Mouse (Mus musculus): ENCODE data around the gene Smad3. TPM values are rescaled to one million over a fixed set of nuclear protein-coding genes. Genes with fewer than 3 reads are reported as not detected.

The Smad3 gene
- polyA plus RNA-seq, 1 experiment from 2014 or later, result 15.2 TPM

- ATAC-seq (ENCODE audit: insufficient read depth, low FRiP score, low TSS enrichment) (no peak), DNase-seq (ENCODE audit: low spot score) (no peak)
- WGBS, result 78% methylated on average over 9 of the region's 9 CpGs
- no peak overlapping the region for H3K27ac ChIP-seq (ENCODE audit: low read depth, low read length)
- no peaks in the 10 kb centered on the region for H3K27me3 ChIP-seq (ENCODE audit: control insufficient read depth, insufficient read depth, low read length)
- no peaks in the 10 kb centered on the region for H3K36me3 ChIP-seq (ENCODE audit: control insufficient read depth, insufficient read depth, low read length)
- peaks cover 9% of the 10 kb centered on the region; the same call in 1 of the 2 replicates for H3K4me1 ChIP-seq (ENCODE audit: control insufficient read depth, insufficient read depth, low read length)
- H3K9ac ChIP-seq (ENCODE audit: low read length), result no peak overlapping the region
- no peaks in the 10 kb centered on the region for H3K9me3 ChIP-seq (ENCODE audit: control insufficient read depth, low read length)
- H3K4me3 ChIP-seq (ENCODE audit: low read depth, low read length), result no peak overlapping the region
- no peak overlapping the region for H3K4me2 ChIP-seq (ENCODE audit: low read depth)
These were observed 20.3 kb downstream of the Smad3 start for GRCm38 (mm10) chr9:63737426-63737931.

- peaks cover 6% of the 10 kb centered on the region; the same call in 1 of the 2 replicates for H3K4me1 ChIP-seq (ENCODE audit: control insufficient read depth, insufficient read depth, low read length)
- H3K4me3 ChIP-seq (ENCODE audit: low read depth, low read length), result no peak overlapping the region
- no peak overlapping the region for H3K9ac ChIP-seq (ENCODE audit: low read length)
- DNase-seq (ENCODE audit: low spot score) (no peak), ATAC-seq (ENCODE audit: insufficient read depth, low FRiP score, low TSS enrichment) (no peak)
- no peaks in the 10 kb centered on the region for H3K9me3 ChIP-seq (ENCODE audit: control insufficient read depth, low read length)
- 91% methylated on average over 8 of the region's 8 CpGs for WGBS
- no peak overlapping the region for H3K27ac ChIP-seq (ENCODE audit: low read depth, low read length)
- no peaks in the 10 kb centered on the region for H3K27me3 ChIP-seq (ENCODE audit: control insufficient read depth, insufficient read depth, low read length)
- H3K36me3 ChIP-seq (ENCODE audit: control insufficient read depth, insufficient read depth, low read length), result no peaks in the 10 kb centered on the region
- no peak overlapping the region for H3K4me2 ChIP-seq (ENCODE audit: low read depth)
These were observed 23.5 kb downstream of the Smad3 start for GRCm38 (mm10) chr9:63734261-63734660.

GRCm38 (mm10) chr9:63732700-63733099, 25.1 kb downstream of the Smad3 start:
- no peaks in the 10 kb centered on the region for H3K36me3 ChIP-seq (ENCODE audit: control insufficient read depth, insufficient read depth, low read length)
- ATAC-seq (ENCODE audit: insufficient read depth, low FRiP score, low TSS enrichment), result no peak
- H3K27ac ChIP-seq (ENCODE audit: low read depth, low read length), result no peak overlapping the region
- H3K9ac ChIP-seq (ENCODE audit: low read length), result no peak overlapping the region
- H3K4me1 ChIP-seq (ENCODE audit: control insufficient read depth, insufficient read depth, low read length), result peaks cover 3% of the 10 kb centered on the region; the same call in 1 of the 2 replicates
- WGBS, result 93% methylated on average over 7 of the region's 7 CpGs
- no peaks in the 10 kb centered on the region for H3K27me3 ChIP-seq (ENCODE audit: control insufficient read depth, insufficient read depth, low read length)
- H3K9me3 ChIP-seq (ENCODE audit: control insufficient read depth, low read length), result no peaks in the 10 kb centered on the region
- H3K4me3 ChIP-seq (ENCODE audit: low read depth, low read length), result no peak overlapping the region
- no peak for DNase-seq (ENCODE audit: low spot score)
- H3K4me2 ChIP-seq (ENCODE audit: low read depth), result no peak overlapping the region

DNA sequence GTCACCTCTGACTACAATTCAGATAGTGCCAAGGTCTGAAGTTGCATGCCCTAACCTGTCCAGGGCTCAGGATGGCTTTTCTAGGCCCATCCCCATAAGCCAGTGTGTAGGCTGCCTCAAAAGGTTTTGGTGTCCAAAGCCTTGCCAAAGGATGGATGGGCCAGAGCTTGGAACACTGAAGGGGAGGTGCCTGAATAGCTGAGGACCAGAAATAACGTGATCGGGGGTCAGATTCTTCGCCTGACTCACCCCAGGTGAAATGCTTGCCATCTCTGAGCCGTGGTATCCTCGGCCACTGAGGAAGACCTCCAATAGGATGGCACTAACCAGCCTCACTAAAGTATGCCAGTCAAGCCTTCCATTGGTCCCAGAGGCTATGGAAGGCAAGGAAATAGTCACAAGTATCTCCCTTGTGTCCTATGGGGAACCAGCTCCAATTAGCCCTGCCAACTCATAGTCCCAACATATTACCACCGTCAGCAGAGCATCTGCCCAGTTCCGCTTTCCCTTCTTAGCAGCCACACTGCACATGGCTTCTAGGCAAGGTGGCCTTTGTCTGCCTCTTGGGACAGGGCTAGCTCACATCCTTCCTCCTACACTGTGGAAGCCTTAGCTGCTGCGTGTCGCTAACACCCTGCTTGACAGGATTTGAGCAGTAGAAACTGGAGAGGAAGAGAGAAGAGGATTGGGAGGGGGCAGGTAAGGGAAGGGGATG, 26.5 kb downstream of the Smad3 start:
- ATAC-seq (ENCODE audit: insufficient read depth, low FRiP score, low TSS enrichment), result no peak
- 83% methylated on average over 9 of the region's 9 CpGs for WGBS
- Histone ChIP-seq H3K27me3 (ENCODE audit: control insufficient read depth, insufficient read depth, low read length) (no peaks in the 10 kb centered on the region), H3K4me1 (ENCODE audit: control insufficient read depth, insufficient read depth, low read length) (peaks cover 3% of the 10 kb centered on the region; the same call in 1 of the 2 replicates), H3K4me3 (ENCODE audit: low read depth, low read length) (no peak overlapping the region), H3K27ac (ENCODE audit: low read depth, low read length) (no peak overlapping the region), H3K9ac (ENCODE audit: low read length) (no peak overlapping the region), H3K9me3 (ENCODE audit: control insufficient read depth, low read length) (no peaks in the 10 kb centered on the region), H3K36me3 (ENCODE audit: control insufficient read depth, insufficient read depth, low read length) (no peaks in the 10 kb centered on the region), H3K4me2 (ENCODE audit: low read depth) (no peak overlapping the region)
- no peak for DNase-seq (ENCODE audit: low spot score)

DNA sequence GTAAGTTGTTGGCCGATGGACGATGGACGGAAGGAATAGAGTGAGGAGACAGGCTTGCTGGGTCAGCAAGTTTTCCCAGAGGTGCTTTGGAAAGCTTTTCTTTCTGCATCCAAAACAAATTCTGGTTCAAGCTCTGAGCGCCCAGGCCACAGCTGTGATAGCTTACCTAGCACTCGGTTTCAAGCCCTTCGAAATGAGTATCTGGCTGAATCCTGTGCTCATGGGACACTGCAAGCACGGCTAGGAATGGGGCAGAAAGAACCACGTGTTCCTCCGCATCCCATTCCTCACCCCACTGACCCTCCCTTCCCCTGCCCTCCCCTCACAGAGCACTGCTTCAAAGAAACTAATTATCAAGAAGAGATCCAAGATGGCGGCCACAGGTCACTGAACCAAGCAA, 28.8 kb downstream of the Smad3 start:
- H3K36me3 ChIP-seq (ENCODE audit: control insufficient read depth, insufficient read depth, low read length), result no peaks in the 10 kb centered on the region
- no peaks in the 10 kb centered on the region for H3K27me3 ChIP-seq (ENCODE audit: control insufficient read depth, insufficient read depth, low read length)
- H3K4me3 ChIP-seq (ENCODE audit: low read depth, low read length), result no peak overlapping the region
- no peak overlapping the region for H3K9ac ChIP-seq (ENCODE audit: low read length)
- H3K4me1 ChIP-seq (ENCODE audit: control insufficient read depth, insufficient read depth, low read length), result no peaks in the 10 kb centered on the region
- DNase-seq (ENCODE audit: low spot score) (no peak), ATAC-seq (ENCODE audit: insufficient read depth, low FRiP score, low TSS enrichment) (no peak)
- WGBS, result 86% methylated on average over 10 of the region's 10 CpGs
- no peaks in the 10 kb centered on the region for H3K9me3 ChIP-seq (ENCODE audit: control insufficient read depth, low read length)
- H3K4me2 ChIP-seq (ENCODE audit: low read depth), result no peak overlapping the region
- no peak overlapping the region for H3K27ac ChIP-seq (ENCODE audit: low read depth, low read length)

DNA sequence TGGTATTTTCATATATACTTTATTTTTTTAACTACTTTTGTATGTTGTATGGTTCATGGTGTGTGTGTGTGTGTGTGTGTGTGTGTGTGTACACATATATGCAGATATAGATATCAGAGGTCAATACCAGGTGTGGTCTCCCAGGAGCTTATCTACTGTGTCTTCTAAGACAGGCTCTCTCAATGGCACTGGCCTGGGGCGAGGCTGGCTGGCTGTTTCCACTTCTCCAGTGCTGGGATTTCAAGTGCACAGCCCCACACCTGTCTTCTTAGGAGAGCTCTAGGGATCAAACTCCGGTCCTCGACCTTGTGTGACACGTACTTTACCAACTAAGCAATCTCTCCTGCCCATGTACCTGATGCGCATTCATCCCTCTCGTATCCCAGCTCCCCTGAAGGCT, 30.7 kb downstream of the Smad3 start:
- Histone ChIP-seq H3K27ac (ENCODE audit: low read depth, low read length) (no peak overlapping the region), H3K9me3 (ENCODE audit: control insufficient read depth, low read length) (no peaks in the 10 kb centered on the region), H3K36me3 (ENCODE audit: control insufficient read depth, insufficient read depth, low read length) (no peaks in the 10 kb centered on the region), H3K4me1 (ENCODE audit: control insufficient read depth, insufficient read depth, low read length) (no peaks in the 10 kb centered on the region), H3K27me3 (ENCODE audit: control insufficient read depth, insufficient read depth, low read length) (no peaks in the 10 kb centered on the region), H3K4me3 (ENCODE audit: low read depth, low read length) (no peak overlapping the region), H3K4me2 (ENCODE audit: low read depth) (no peak overlapping the region), H3K9ac (ENCODE audit: low read length) (no peak overlapping the region)
- DNase-seq (ENCODE audit: low spot score) (no peak), ATAC-seq (ENCODE audit: insufficient read depth, low FRiP score, low TSS enrichment) (no peak)
- WGBS, result 93% methylated on average over 6 of the region's 6 CpGs

DNA sequence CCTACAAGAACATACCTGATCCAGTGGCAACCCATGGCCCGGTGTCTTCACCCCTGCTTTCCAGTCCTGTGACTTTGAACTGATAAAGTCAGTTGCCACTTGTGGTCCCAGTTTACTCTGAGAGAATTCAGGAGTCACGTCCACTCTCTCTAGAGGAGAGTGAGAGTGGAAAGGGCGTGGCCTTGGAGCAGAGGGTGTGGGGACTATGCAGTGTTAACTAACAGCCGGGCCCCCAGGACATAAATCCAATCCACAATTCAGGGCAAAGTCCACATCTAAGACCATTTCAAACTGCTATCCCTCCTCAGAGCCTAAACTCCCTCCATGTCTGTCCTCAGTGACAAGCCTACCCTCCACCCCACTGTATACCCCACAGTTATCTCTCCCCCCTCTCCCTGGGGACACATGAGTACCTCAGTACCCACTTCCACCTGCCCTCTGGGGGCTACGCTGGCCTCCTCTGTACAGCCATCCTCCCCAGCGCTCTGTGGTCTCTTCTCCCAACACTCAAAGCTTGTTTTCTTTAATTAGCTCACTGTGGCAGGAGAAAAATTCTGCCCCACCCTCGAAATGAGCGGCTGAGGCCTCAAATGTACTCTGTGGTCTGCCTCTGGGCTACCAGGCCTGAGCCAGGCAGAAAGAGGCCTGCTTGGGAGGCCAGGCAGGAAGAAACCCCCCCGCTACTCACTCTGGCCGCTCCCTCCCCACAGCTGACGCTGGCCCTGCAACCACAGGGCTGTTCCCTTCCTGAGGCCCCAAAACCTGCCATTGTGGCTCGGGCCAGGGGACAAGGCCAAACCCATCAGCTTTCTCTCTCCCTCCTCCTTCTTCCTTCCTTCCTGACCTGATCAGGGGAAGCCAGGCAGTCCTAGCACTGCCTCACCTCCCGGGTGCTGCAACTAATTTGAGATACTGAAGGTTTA, 31.4 kb downstream of the Smad3 start:
- Histone ChIP-seq H3K4me3 (ENCODE audit: low read depth, low read length) (no peak overlapping the region), H3K4me2 (ENCODE audit: low read depth) (no peak overlapping the region), H3K9ac (ENCODE audit: low read length) (no peak overlapping the region; the same call in 1 of the 2 replicates), H3K27ac (ENCODE audit: low read depth, low read length) (no peak overlapping the region), H3K36me3 (ENCODE audit: control insufficient read depth, insufficient read depth, low read length) (no peaks in the 10 kb centered on the region), H3K9me3 (ENCODE audit: control insufficient read depth, low read length) (no peaks in the 10 kb centered on the region), H3K27me3 (ENCODE audit: control insufficient read depth, insufficient read depth, low read length) (no peaks in the 10 kb centered on the region), H3K4me1 (ENCODE audit: control insufficient read depth, insufficient read depth, low read length) (no peaks in the 10 kb centered on the region)
- DNase-seq (ENCODE audit: low spot score) (peak; percentile 37), ATAC-seq (ENCODE audit: insufficient read depth, low FRiP score, low TSS enrichment) (no peak)
- WGBS, result 75% methylated on average over 13 of the region's 13 CpGs

GRCm38 (mm10) chr9:63724750-63725149, 33.0 kb downstream of the Smad3 start:
- H3K4me1 ChIP-seq (ENCODE audit: control insufficient read depth, insufficient read depth, low read length), result no peaks in the 10 kb centered on the region
- H3K9me3 ChIP-seq (ENCODE audit: control insufficient read depth, low read length), result no peaks in the 10 kb centered on the region
- ATAC-seq (ENCODE audit: insufficient read depth, low FRiP score, low TSS enrichment) (no peak), DNase-seq (ENCODE audit: low spot score) (no peak)
- H3K27ac ChIP-seq (ENCODE audit: low read depth, low read length), result no peak overlapping the region
- no peak overlapping the region for H3K4me3 ChIP-seq (ENCODE audit: low read depth, low read length)
- WGBS, result 74% methylated on average over 5 of the region's 5 CpGs
- H3K9ac ChIP-seq (ENCODE audit: low read length), result no peak overlapping the region
- no peaks in the 10 kb centered on the region for H3K27me3 ChIP-seq (ENCODE audit: control insufficient read depth, insufficient read depth, low read length)
- no peaks in the 10 kb centered on the region for H3K36me3 ChIP-seq (ENCODE audit: control insufficient read depth, insufficient read depth, low read length)
- H3K4me2 ChIP-seq (ENCODE audit: low read depth), result no peak overlapping the region

Data from neural tube, embryonic 11.5 days (tissue).